Mouse (Mus musculus) CH12.LX (cell line): Measurements from ENCODE around the gene Slc46a2. TPM values are rescaled to one million over a fixed set of nuclear protein-coding genes. Genes with fewer than 3 reads are reported as not detected.

Experiments
- DNase-seq: peaks from one replicate; pipeline ENCODE4 v3.0.0-alpha.2; 2013; ENCODE audit errors: extremely low read depth
- H3K27ac ChIP-seq: 2 replicates; pipeline ENCODE4 v1.5.1; 2012; ENCODE audit warnings: low read depth, mild to moderate bottlenecking, control low read depth, moderate library complexity; ENCODE audit not compliant: insufficient read depth
- H3K27me3 ChIP-seq: replicated peaks from 2 replicates; pipeline ENCODE3; 2012; ENCODE audit warnings: inconsistent platforms
- H3K36me3 ChIP-seq, 2 experiments: replicated peaks in 1 of 2; 2 replicates each; pipeline versions ENCODE3 to v1.6.1; 2012; ENCODE audit warnings: inconsistent platforms in 1 of 2, low read length in 1 of 2, mild to moderate bottlenecking in 1 of 2, mixed read lengths in 1 of 2, moderate library complexity in 1 of 2; ENCODE audit not compliant: control insufficient read depth in 1 of 2, insufficient read depth in 1 of 2
- H3K4me1 ChIP-seq, 2 experiments: 2 replicates each; pipeline ENCODE4 v1.6.1; 2012; ENCODE audit warnings: inconsistent platforms in 1 of 2, moderate library complexity in 1 of 2; ENCODE audit not compliant: insufficient read depth in 2 of 2, control insufficient read depth in 1 of 2
- H3K4me2 ChIP-seq: 2 replicates; pipeline ENCODE4 v1.6.1; 2012; ENCODE audit warnings: low read depth, mild to moderate bottlenecking, control low read depth; ENCODE audit not compliant: poor library complexity, insufficient read depth, severe bottlenecking
- H3K4me3 ChIP-seq, 3 experiments: fragments of 150-350 bp in 1 of 3; sonication (generic) in 1 of 3; replicated peaks in 1 of 3; 2 replicates each; pipeline versions ENCODE3 to v1.5.1; 2011 to 2012; ENCODE audit warnings: low read depth in 2 of 3, low read length in 2 of 3, mild to moderate bottlenecking in 2 of 3, moderate library complexity in 2 of 3, control low read depth in 1 of 3, improper control_type of control experiment in 1 of 3, inconsistent platforms in 1 of 3, mixed read lengths in 1 of 3; ENCODE audit not compliant: poor library complexity in 1 of 3
- H3K79me2 ChIP-seq: replicated peaks from 2 replicates; pipeline ENCODE4 v1.6.1; 2012; ENCODE audit warnings: mild to moderate bottlenecking, moderate library complexity; ENCODE audit not compliant: control insufficient read depth, poor library complexity, insufficient read depth, severe bottlenecking; ENCODE audit errors: extremely low read depth
- H3K9ac ChIP-seq: 2 replicates; pipeline ENCODE4 v1.6.1; 2012; ENCODE audit warnings: low read depth, mild to moderate bottlenecking, control low read depth, moderate library complexity; ENCODE audit not compliant: insufficient read depth
- H3K9me3 ChIP-seq: replicated peaks from 2 replicates; pipeline ENCODE3; 2012; ENCODE audit warnings: low read length, inconsistent platforms, mixed read lengths
- CTCF ChIP-seq, 2 experiments: IDR thresholded peaks in 1 of 2; conservative IDR thresholded peaks in 1 of 2; 2 replicates each; pipeline ENCODE4 v1.5.1; 2011 to 2012; ENCODE audit warnings: low read depth in 2 of 2, low read length in 2 of 2, improper control_type of control experiment in 1 of 2, inconsistent platforms in 1 of 2, mild to moderate bottlenecking in 1 of 2, moderate library complexity in 1 of 2
- ELF1 ChIP-seq: IDR thresholded peaks from 2 replicates; pipeline ENCODE4 v1.6.1; 2014; ENCODE audit warnings: low read depth, mild to moderate bottlenecking, inconsistent platforms, low read length, improper control_type of control experiment
- ETS1 ChIP-seq: conservative IDR thresholded peaks from 2 replicates; pipeline ENCODE4 v1.6.1; 2012; ENCODE audit warnings: low read depth, mild to moderate bottlenecking, inconsistent platforms, low read length, improper control_type of control experiment, moderate library complexity
- HCFC1 ChIP-seq: IDR thresholded peaks from 2 replicates; pipeline ENCODE4 v1.6.1; 2012; ENCODE audit warnings: low read depth, mild to moderate bottlenecking, inconsistent platforms, low read length, improper control_type of control experiment
- IRF4 ChIP-seq: IDR thresholded peaks from 2 replicates; pipeline ENCODE4 v1.6.1; 2014; ENCODE audit warnings: low read depth, mild to moderate bottlenecking, inconsistent platforms, low read length, improper control_type of control experiment
- JUN ChIP-seq: IDR thresholded peaks from 2 replicates; pipeline ENCODE4 v1.6.1; 2011; ENCODE audit warnings: low read depth, mild to moderate bottlenecking, low read length, improper control_type of control experiment, moderate library complexity; ENCODE audit not compliant: insufficient read depth
- KAT2A ChIP-seq: IDR thresholded peaks from 2 replicates; pipeline ENCODE4 v1.6.1; 2012; ENCODE audit warnings: low read length, improper control_type of control experiment, inconsistent platforms; ENCODE audit not compliant: insufficient replicate concordance
- MAFK ChIP-seq: IDR thresholded peaks from 2 replicates; pipeline ENCODE4 v1.6.1; 2011; ENCODE audit warnings: low read length, improper control_type of control experiment; ENCODE audit not compliant: insufficient replicate concordance
- MEF2A ChIP-seq: IDR thresholded peaks from 2 replicates; pipeline ENCODE4 v1.6.1; 2014; ENCODE audit warnings: low read depth, mild to moderate bottlenecking, inconsistent platforms, low read length, improper control_type of control experiment, borderline replicate concordance
- MXI1 ChIP-seq: IDR thresholded peaks from 2 replicates; pipeline ENCODE4 v1.6.1; 2011; ENCODE audit warnings: mild to moderate bottlenecking, low read depth, low read length, improper control_type of control experiment
- NELFE ChIP-seq: IDR thresholded peaks from 2 replicates; pipeline ENCODE4 v1.6.1; 2011; ENCODE audit warnings: low read depth, low read length, improper control_type of control experiment
- POLR2A ChIP-seq: IDR thresholded peaks from 2 replicates; pipeline ENCODE4 v1.6.1; 2011; ENCODE audit warnings: low read depth, mild to moderate bottlenecking, improper control_type of control experiment, low read length
- RAD21 ChIP-seq: IDR thresholded peaks from 2 replicates; pipeline ENCODE4 v1.6.1; 2011; ENCODE audit warnings: low read depth, mild to moderate bottlenecking, low read length, improper control_type of control experiment, moderate library complexity
- RCOR1 ChIP-seq: conservative IDR thresholded peaks from 2 replicates; pipeline ENCODE4 v1.6.1; 2012; ENCODE audit warnings: low read depth, mild to moderate bottlenecking, inconsistent platforms, low read length, improper control_type of control experiment
- SIN3A ChIP-seq: IDR thresholded peaks from 2 replicates; pipeline ENCODE4 v1.6.1; 2012; ENCODE audit warnings: low read length, improper control_type of control experiment, inconsistent platforms
- TCF12 ChIP-seq: IDR thresholded peaks from 2 replicates; pipeline ENCODE4 v1.6.1; 2014; ENCODE audit warnings: low read depth, mild to moderate bottlenecking, inconsistent platforms, low read length, improper control_type of control experiment
- UBTF ChIP-seq: IDR thresholded peaks from 2 replicates; pipeline ENCODE4 v1.6.1; 2012; ENCODE audit warnings: low read depth, mild to moderate bottlenecking, inconsistent platforms, low read length, improper control_type of control experiment, moderate library complexity
- USF1 ChIP-seq: IDR thresholded peaks from 2 replicates; pipeline ENCODE4 v1.6.1; 2014; ENCODE audit warnings: low read depth, mild to moderate bottlenecking, inconsistent platforms, low read length, improper control_type of control experiment
- USF2 ChIP-seq: conservative IDR thresholded peaks from 2 replicates; pipeline ENCODE4 v1.6.1; 2011; ENCODE audit warnings: low read depth, low read length, improper control_type of control experiment
- ZMIZ1 ChIP-seq: IDR thresholded peaks from 2 replicates; pipeline ENCODE4 v1.6.1; 2012; ENCODE audit warnings: low read depth, mild to moderate bottlenecking, inconsistent platforms, low read length, improper control_type of control experiment
- dilution Hi-C: fragments of 300-500 bp; cut with MboI; formaldehyde crosslinking; loops from 2 replicates; pipeline ENCODE4 v1.14.3; 2020; ENCODE audit warnings: low sequenced_read_pairs; ENCODE audit not compliant: extremely low pct_unique_long_range_greater_than_20kb, extremely low pct_ligation_motif_present
- in situ Hi-C: fragments of 300-500 bp; cut with MboI; formaldehyde crosslinking; loops from 3 replicates; pipeline ENCODE4 v1.14.3; 2019; ENCODE audit warnings: low sequenced_read_pairs, low pct_ligation_motif_present, low pct_unique_long_range_greater_than_20kb, mixed read lengths
- polyA plus RNA-seq: library from polyadenylated mRNA; unstranded; fragments of >175 nt; gene quantifications from 2 replicates; pipeline ENCODE4 v1.2.1, GENCODE M21; 2012; ENCODE audit warnings: low read depth; ENCODE audit not compliant: insufficient read length
- total RNA-seq, 2 experiments: library from RNA; depleted of rRNA; stranded (reverse); fragments of 300-350 nt in 1 of 2; fragments of >200 nt in 1 of 2; gene quantifications; 2 replicates each; pipeline ENCODE4 v1.2.3; 2012 to 2014

The Slc46a2 gene
- total and polyA plus RNA-seq, 3 experiments: not detected

GRCm38 (mm10) chr4:59960610-59961009 lies 45.8 kb upstream of the Slc46a2 start, which contains the start of gene Mup4:
Gene Mup4 (minus strand): TSS chr4:59960710.
- H3K36me3 ChIP-seq: no peaks in the 10 kb centered on the region
- no peaks in the 10 kb centered on the region for H3K79me2 ChIP-seq
- H3K27me3 ChIP-seq: no peaks in the 10 kb centered on the region
- H3K4me1 ChIP-seq: peaks cover 0 to 4% of the 10 kb centered on the region in 2 experiments; a peak in 1 of 4 replicates
- H3K9ac ChIP-seq: no peak within 1 kb of the TSS
- no peak within 1 kb of the TSS for H3K4me2 ChIP-seq
- no peaks in the 10 kb centered on the region for H3K9me3 ChIP-seq
- in situ Hi-C loops: no loop called here
- no peak within 1 kb of the TSS for H3K27ac ChIP-seq
- no peak for TF ChIP-seq ELF1
- TF ChIP-seq USF2: no peak
- TF ChIP-seq IRF4: no peak
- TF ChIP-seq JUN: no peak
- TF ChIP-seq USF1: no peak
- no peak for TF ChIP-seq ETS1
- TF ChIP-seq HCFC1: no peak
- dilution Hi-C loops: no loop called here
- no peak within 1 kb of the TSS for H3K4me3 ChIP-seq
- no peak for DNase-seq

GRCm38 (mm10) chr4:59937543-59937942 lies 22.7 kb upstream of the Slc46a2 start:
- H3K79me2 ChIP-seq: no peaks in the 10 kb centered on the region
- peaks cover 49% of the 10 kb centered on the region for H3K27me3 ChIP-seq
- no peak for DNase-seq
- peaks cover 0 to 2% of the 10 kb centered on the region in 2 experiments; a peak in 1 of 4 replicates for H3K4me1 ChIP-seq
- no peak overlapping the region for H3K9ac ChIP-seq
- H3K4me3 ChIP-seq: no peak overlapping the region
- H3K9me3 ChIP-seq: no peaks in the 10 kb centered on the region
- H3K4me2 ChIP-seq: no peak overlapping the region
- H3K27ac ChIP-seq: no peak overlapping the region
- H3K36me3 ChIP-seq: no peaks in the 10 kb centered on the region
- in situ Hi-C loops (no loop called here), dilution Hi-C loops (no loop called here)
- no peak for TF ChIP-seq HCFC1
- no peak for TF ChIP-seq RAD21
- no peak for TF ChIP-seq KAT2A
- TF ChIP-seq RCOR1: no peak
- TF ChIP-seq MXI1: no peak
- no peak for TF ChIP-seq USF2
- TF ChIP-seq POLR2A: no peak
- no peak for TF ChIP-seq TCF12
- TF ChIP-seq NELFE: no peak
- no peak for TF ChIP-seq MAFK
- TF ChIP-seq CTCF (conservative IDR thresholded peaks at IDR 0.05 in 1 of 2, IDR thresholded peaks at IDR 0.05 in 1 of 2; ENCODE audit: low read depth in 2 of 2, low read length in 2 of 2): no peak
- TF ChIP-seq IRF4: no peak
- TF ChIP-seq SIN3A: no peak
- TF ChIP-seq ZMIZ1: no peak
- TF ChIP-seq MEF2A: no peak
- TF ChIP-seq UBTF: no peak
